21 mouse cellular contexts compared by ENCODE assay signal in genomic region chr7:115372921-115373320, GRCm38 (mm10).
DNase-seq lines count a peak whose midpoint lies in the region; ATAC-seq lines count a peak whose summit lies in the region.
"Had no signal": no experiment of that assay in that cellular context is flagged by ENCODE, and none has a peak within 500 bp of the region (broad histone marks: within the 10 kb centered on the region; RNA-seq: fewer than 3 reads in every experiment).

No protein-coding gene starts in this region.

- no peak for ATAC-seq in limb, embryonic 13.5 days (ENCODE audit: low FRiP score, low read depth)
- no peak for ATAC-seq in midbrain, embryonic 11.5 days (ENCODE audit: low FRiP score)
- ATAC-seq in midbrain, embryonic 16.5 days, result no peak
- ATAC-seq: activated CD4-positive, CD25-positive, alpha-beta regulatory T cell, adult 4 months; CD4-positive, CD25-positive, alpha-beta regulatory T cell, adult 4 months; Patski had no signal

- no peaks in the 10 kb centered on the region for H3K9me3 ChIP-seq in limb, embryonic 13.5 days
- H3K9me3 ChIP-seq in limb, embryonic 10.5 days (replicated peaks), result no peaks in the 10 kb centered on the region
- H3K9me3 ChIP-seq in midbrain, embryonic 11.5 days (ENCODE audit: control insufficient read depth, low read length), result no peaks in the 10 kb centered on the region
- no peaks in the 10 kb centered on the region for H3K9me3 ChIP-seq in midbrain, embryonic 16.5 days (replicated peaks; ENCODE audit: control insufficient read depth, low read length, poor library complexity, severe bottlenecking)
- H3K9me3 ChIP-seq: G1E had no signal

- no peak overlapping the region for H3K9ac ChIP-seq in limb, embryonic 13.5 days
- no peak overlapping the region for H3K9ac ChIP-seq in midbrain, embryonic 11.5 days (ENCODE audit: low read length)
- no peak overlapping the region for H3K9ac ChIP-seq in midbrain, embryonic 16.5 days (ENCODE audit: low read depth, low read length)

- H3K27me3 ChIP-seq in limb, embryonic 13.5 days, result no peaks in the 10 kb centered on the region
- H3K27me3 ChIP-seq in limb, embryonic 10.5 days (ENCODE audit: low read depth, poor library complexity, severe bottlenecking), result peaks cover 40% of the 10 kb centered on the region; the same call in 1 of the 2 replicates
- no peaks in the 10 kb centered on the region for H3K27me3 ChIP-seq in midbrain, embryonic 11.5 days (ENCODE audit: control insufficient read depth, insufficient read depth, low read length)
- H3K27me3 ChIP-seq in midbrain, embryonic 16.5 days (ENCODE audit: control insufficient read depth, insufficient read depth, low read depth, low read length), result no peaks in the 10 kb centered on the region
- H3K27me3 ChIP-seq: CH12.LX, Patski had no signal

- H3K4me2 ChIP-seq in limb, embryonic 13.5 days (replicated peaks), result no peak overlapping the region
- H3K4me2 ChIP-seq in midbrain, embryonic 11.5 days, result no peak overlapping the region
- H3K4me2 ChIP-seq in midbrain, embryonic 16.5 days (ENCODE audit: low read length), result no peak overlapping the region

- peaks cover 17% of the 10 kb centered on the region; the same call in 1 of the 2 replicates for H3K4me1 ChIP-seq in limb, embryonic 13.5 days
- H3K4me1 ChIP-seq in limb, embryonic 10.5 days, result peaks cover 17% of the 10 kb centered on the region
- H3K4me1 ChIP-seq in midbrain, embryonic 11.5 days (ENCODE audit: control insufficient read depth, insufficient read depth, low read length), result no peaks in the 10 kb centered on the region
- H3K4me1 ChIP-seq in midbrain, embryonic 16.5 days (ENCODE audit: control insufficient read depth, insufficient read depth, low read length), result 0 out of 2 replicates have a peak, but pooled peaks cover 3% of the 10 kb centered on the region

- no peaks in the 10 kb centered on the region for H3K36me3 ChIP-seq in limb, embryonic 13.5 days
- H3K36me3 ChIP-seq in limb, embryonic 10.5 days, result no peaks in the 10 kb centered on the region
- no peaks in the 10 kb centered on the region for H3K36me3 ChIP-seq in midbrain, embryonic 11.5 days (ENCODE audit: control insufficient read depth, insufficient read depth, low read length)
- no peaks in the 10 kb centered on the region for H3K36me3 ChIP-seq in midbrain, embryonic 16.5 days (ENCODE audit: control insufficient read depth, insufficient read depth, low read length)
- H3K36me3 ChIP-seq: G1E had no signal

- peak; percentile 64 for DNase-seq in heart, adult 11 months
- DNase-seq in heart, postnatal 4 days, result no peak
- no peak for DNase-seq in limb, embryonic 10.5 days (ENCODE audit: low spot score)
- peak; percentile 62 for DNase-seq in midbrain, embryonic 11.5 days (ENCODE audit: low spot score, missing footprints)
- DNase-seq: adrenal gland, adult 2 months; adrenal gland, adult 8-10 months; adrenal gland, postnatal 10 days; adrenal gland, postnatal 14 days; adrenal gland, postnatal 25 days; adrenal gland, postnatal 36 days; B cell, adult 2 months; cerebellum, adult 11 months; cerebellum, adult 11-12 months; cerebellum, adult 18-20 months had no signal

- WGBS in limb, embryonic 13.5 days, result 44% methylated on average over 2 of the region's 2 CpGs
- 52% methylated on average over 2 of the region's 2 CpGs for WGBS in limb, embryonic 10.5 days
- WGBS in midbrain, embryonic 11.5 days, result 61% methylated on average over 2 of the region's 2 CpGs
- 74% methylated on average over 2 of the region's 2 CpGs for WGBS in midbrain, embryonic 16.5 days

- no peak overlapping the region for H3K4me3 ChIP-seq in limb, embryonic 13.5 days
- no peak overlapping the region for H3K4me3 ChIP-seq in limb, embryonic 10.5 days
- no peak overlapping the region for H3K4me3 ChIP-seq in midbrain, embryonic 11.5 days (ENCODE audit: low read depth, low read length)
- H3K4me3 ChIP-seq in midbrain, embryonic 16.5 days (ENCODE audit: low read depth, low read length), result no peak overlapping the region

- H3K27ac ChIP-seq in limb, embryonic 13.5 days, result 0 out of 2 replicates have a peak overlapping the region, but pooled peaks have one; percentile 1
- no peak overlapping the region for H3K27ac ChIP-seq in limb, embryonic 10.5 days
- H3K27ac ChIP-seq in midbrain, embryonic 11.5 days (ENCODE audit: low read depth, low read length), result no peak overlapping the region
- H3K27ac ChIP-seq in midbrain, embryonic 16.5 days (ENCODE audit: low read length), result no peak overlapping the region

Comparison
In these comparisons a context has a peak if more than half of its experiments do, and no peak if none do; other contexts are left out.
1. DNase-seq: peak in heart, adult 11 months (single experiment) and midbrain, embryonic 11.5 days (single experiment); none in heart, postnatal 4 days (single experiment) and limb, embryonic 10.5 days (single experiment).